Mouse (Mus musculus) left cerebral cortex, postnatal 4 days (tissue): ENCODE results near the gene Pex10. TPM values are rescaled to one million over a fixed set of nuclear protein-coding genes. Genes with fewer than 3 reads are reported as not detected.
"Not testable (repeated sequence)": the region's sequence is repeated elsewhere in the genome, so short reads cannot be mapped to it uniquely, and the experiment has no call there.

ENCODE experiments used
- DNase-seq: peaks from one replicate; pipeline ENCODE4 v3.0.0-alpha.2; 2022
- intact Hi-C: fragments of 180-260 bp; cut with DNase I; formaldehyde crosslinking; loops from one replicate; pipeline ENCODE4 v1.15.1; 2025
- total RNA-seq, 2 experiments: library from RNA; stranded (reverse); gene quantifications; 2 replicates each; pipeline ENCODE4 v1.2.3; 2021

The Pex10 gene
- total RNA-seq, 2 experiments from 2014 or later, result 12.0 to 13.5 TPM

- DNase-seq, result no peak
- intact Hi-C loops, result no loop called here
Observed at GRCm38 (mm10) chr4:155058325-155058724, 8.5 kb upstream of the Pex10 start.

- intact Hi-C loops, result loop anchor here (5.0 kb wide), 2 partner anchors 182 to 197 kb away; partner anchors contain the start of gene Mmel1
- DNase-seq, result no peak
Observed at GRCm38 (mm10) chr4:155063895-155064294, 2.9 kb upstream of the Pex10 start.

- intact Hi-C loops, result loop anchor here (5.0 kb wide), 2 partner anchors 182 to 197 kb away; partner anchors contain the start of gene Mmel1
- no peak for DNase-seq
Observed at GRCm38 (mm10) chr4:155064474-155064873, 2.3 kb upstream of the Pex10 start.

GRCm38 (mm10) chr4:155065970-155066833 is 614 bp upstream of the Pex10 start:
- intact Hi-C loops, result loop anchor here (5.0 kb wide), 1 partner anchor 84 kb away; no protein-coding TSS in a partner anchor
- peak; percentile 92 for DNase-seq

- DNase-seq, result no peak
- intact Hi-C loops, result loop anchor here (5.0 kb wide), 1 partner anchor 86 kb away; no protein-coding TSS in a partner anchor
Observed at GRCm38 (mm10) chr4:155068357-155068972, 1.6 kb downstream of the Pex10 start.

- no peak for DNase-seq
- intact Hi-C loops, result loop anchor here (5.0 kb wide), 1 partner anchor 87 kb away; no protein-coding TSS in a partner anchor
Observed at GRCm38 (mm10) chr4:155069191-155069590, 2.4 kb downstream of the Pex10 start.

GRCm38 (mm10) chr4:155070199-155070598 is 3.4 kb downstream of the Pex10 start:
- intact Hi-C loops, result no loop called here

GRCm38 (mm10) chr4:155070921-155071320 is 4.1 kb downstream of the Pex10 start:
- intact Hi-C loops, result no loop called here
- no peak for DNase-seq

More at GRCm38 (mm10) chr4:155070199-155070598, 3.4 kb downstream of the Pex10 start:
- DNase-seq, result no peak

GRCm38 (mm10) chr4:155074418-155074817 is 7.6 kb downstream of the Pex10 start:
- no peak for DNase-seq
- intact Hi-C loops, result no loop called here

- intact Hi-C loops, result no loop called here
- no peak for DNase-seq
Observed at GRCm38 (mm10) chr4:155075137-155075536, 8.3 kb downstream of the Pex10 start.

GRCm38 (mm10) chr4:155075813-155076212 is 9.0 kb downstream of the Pex10 start:
- DNase-seq, result no peak
- intact Hi-C loops, result no loop called here

- no peak for DNase-seq
- intact Hi-C loops, result no loop called here
Observed at GRCm38 (mm10) chr4:155076677-155077076, 9.9 kb downstream of the Pex10 start.

GRCm38 (mm10) chr4:155078808-155079207 is 12.0 kb downstream of the Pex10 start:
- intact Hi-C loops, DNase-seq: not testable (repeated sequence)

GRCm38 (mm10) chr4:155079666-155080065 is 12.8 kb downstream of the Pex10 start:
- intact Hi-C loops, result no loop called here
- DNase-seq, result no peak

- no peak for DNase-seq
- intact Hi-C loops, result no loop called here
Observed at GRCm38 (mm10) chr4:155083553-155083952, 16.7 kb downstream of the Pex10 start.

- DNase-seq, result no peak
- intact Hi-C loops, result no loop called here
Observed at GRCm38 (mm10) chr4:155084351-155084750, 17.5 kb downstream of the Pex10 start.

- intact Hi-C loops, result no loop called here
- DNase-seq, result no peak
Observed at GRCm38 (mm10) chr4:155085206-155086107, 18.6 kb downstream of the Pex10 start.

GRCm38 (mm10) chr4:155086108-155087024 is 19.6 kb downstream of the Pex10 start, which contains the start of the genes Rer1 and Morn1:
Gene Rer1, minus strand, starts transcription at chr4:155086382.
Gene Morn1, plus strand, starts transcription at chr4:155086577.
- peak; percentile 100 for DNase-seq
- intact Hi-C loops, result no loop called here

GRCm38 (mm10) chr4:155089241-155089640 is 22.4 kb downstream of the Pex10 start:
- intact Hi-C loops, result no loop called here
- no peak for DNase-seq
